Mouse (Mus musculus) embryonic fibroblast, embryonic 13.5 days (primary cell): ENCODE results near the gene Rac1.

Experiments used
- CTCF ChIP-seq: IDR thresholded peaks from 2 replicates; pipeline ENCODE4 v1.5.1; 2011; ENCODE audit warnings: mild to moderate bottlenecking, control low read depth, low read length, moderate library complexity, borderline replicate concordance; ENCODE audit not compliant: insufficient read depth
- POLR2A ChIP-seq: IDR thresholded peaks from 2 replicates; pipeline ENCODE4 v1.6.1; 2011; ENCODE audit warnings: low read depth, mild to moderate bottlenecking, control low read depth, low read length, moderate library complexity

DNA sequence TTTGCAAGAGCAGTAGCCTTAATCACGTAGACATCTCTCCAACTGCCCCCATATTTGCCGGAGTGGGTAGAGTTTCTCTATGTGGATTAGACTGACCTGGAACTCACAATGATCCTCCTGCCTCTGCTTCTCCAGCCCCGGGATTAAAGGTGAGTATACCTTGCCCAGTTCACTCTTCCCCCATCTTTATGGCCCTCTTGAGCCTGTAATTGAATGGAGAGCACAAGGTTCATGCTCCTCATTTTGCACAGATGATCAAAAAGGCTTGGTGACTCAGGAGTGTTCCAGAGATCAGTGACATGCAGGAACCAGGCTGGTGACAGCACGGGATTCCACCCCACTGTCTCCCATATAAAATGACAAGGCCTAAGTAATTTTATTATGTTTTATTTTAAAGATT, 7.1 kb upstream of the Rac1 start:
- TF ChIP-seq CTCF: no peak
- no peak for TF ChIP-seq POLR2A
